Mouse (Mus musculus): ENCODE measurements around the gene Ccdc187. TPM values are rescaled to one million over a fixed set of nuclear protein-coding genes. Genes with fewer than 3 reads are reported as not detected.

Gene Ccdc187
- not detected for total RNA-seq (2022)

GRCm38 (mm10) chr2:26294457-26294856, at the start of gene Ccdc187:
Gene Ccdc187, minus strand, starts transcription at chr2:26294557.
- no peak for DNase-seq (ENCODE audit: low spot score in 2 of 2)

GRCm38 (mm10) chr2:26342609-26343490, 48.5 kb upstream of the Ccdc187 start:
- DNase-seq (ENCODE audit: low spot score in 2 of 2), result no peak

- DNase-seq (ENCODE audit: low spot score in 2 of 2), result peak in 1 of 2 experiments; percentile 37
Observed at GRCm38 (mm10) chr2:26342044-26342443, 47.7 kb upstream of the Ccdc187 start.

- DNase-seq (ENCODE audit: low spot score in 2 of 2), result no peak
Observed at GRCm38 (mm10) chr2:26341510-26341981, 47.2 kb upstream of the Ccdc187 start.

GRCm38 (mm10) chr2:26339204-26339551, 44.8 kb upstream of the Ccdc187 start:
- no peak for DNase-seq (ENCODE audit: low spot score in 2 of 2)

- no peak for DNase-seq (ENCODE audit: low spot score in 2 of 2)
Observed at GRCm38 (mm10) chr2:26338302-26339203, 44.2 kb upstream of the Ccdc187 start.

- DNase-seq (ENCODE audit: low spot score in 2 of 2), result no peak
Observed at GRCm38 (mm10) chr2:26330702-26331101, 36.3 kb upstream of the Ccdc187 start.

- DNase-seq (ENCODE audit: low spot score in 2 of 2), result no peak
Observed at GRCm38 (mm10) chr2:26330056-26330468, 35.7 kb upstream of the Ccdc187 start.

GRCm38 (mm10) chr2:26329402-26329801, 35.0 kb upstream of the Ccdc187 start:
- DNase-seq (ENCODE audit: low spot score in 2 of 2), result no peak

- DNase-seq (ENCODE audit: low spot score in 2 of 2), result no peak
Observed at GRCm38 (mm10) chr2:26327852-26328251, 33.5 kb upstream of the Ccdc187 start.

GRCm38 (mm10) chr2:26325386-26326181, 31.2 kb upstream of the Ccdc187 start:
- DNase-seq (ENCODE audit: low spot score in 2 of 2), result peak in 1 of 2 experiments; percentile 38

- DNase-seq (ENCODE audit: low spot score in 2 of 2), result no peak
Observed at GRCm38 (mm10) chr2:26324917-26325316, 30.6 kb upstream of the Ccdc187 start.

GRCm38 (mm10) chr2:26323589-26324325, 29.4 kb upstream of the Ccdc187 start:
- no peak for DNase-seq (ENCODE audit: low spot score in 2 of 2)

- DNase-seq (ENCODE audit: low spot score in 2 of 2), result no peak
Observed at GRCm38 (mm10) chr2:26320245-26321185, 26.2 kb upstream of the Ccdc187 start.

GRCm38 (mm10) chr2:26319519-26320244, 25.3 kb upstream of the Ccdc187 start:
- no peak for DNase-seq (ENCODE audit: low spot score in 2 of 2)

GRCm38 (mm10) chr2:26319109-26319508, 24.8 kb upstream of the Ccdc187 start:
- DNase-seq (ENCODE audit: low spot score in 2 of 2), result no peak

- DNase-seq (ENCODE audit: low spot score in 2 of 2), result no peak
Observed at GRCm38 (mm10) chr2:26317991-26318672, 23.8 kb upstream of the Ccdc187 start.

- DNase-seq (ENCODE audit: low spot score in 2 of 2), result no peak
Observed at GRCm38 (mm10) chr2:26317371-26317770, 23.0 kb upstream of the Ccdc187 start.

Data from gastrocnemius, adult 8-10 months (tissue).